Mouse (Mus musculus) mesoderm, embryonic 11.5 days (tissue): Measurements from ENCODE around the gene Prss53.
"Not testable (repeated sequence)": the region's sequence is repeated elsewhere in the genome, so short reads cannot be mapped to it uniquely, and the experiment has no call there.

Experiments used
- DNase-seq: peaks from one replicate; pipeline ENCODE4 v3.0.0-alpha.2; 2012; ENCODE audit warnings: low read depth, low spot score

Prss53 gene

GRCm38 (mm10) chr7:127875627-127876001, 15.2 kb downstream of the Prss53 start:
- DNase-seq = peak; percentile 97

- DNase-seq = no peak
Observed at GRCm38 (mm10) chr7:127874812-127875626, 15.8 kb downstream of the Prss53 start.

- DNase-seq = no peak
Observed at GRCm38 (mm10) chr7:127870136-127870821, 20.5 kb downstream of the Prss53 start.

- no peak for DNase-seq
Observed at GRCm38 (mm10) chr7:127869149-127869810, 21.5 kb downstream of the Prss53 start.

GRCm38 (mm10) chr7:127867641-127868040, 23.1 kb downstream of the Prss53 start:
- no peak for DNase-seq

GRCm38 (mm10) chr7:127866434-127866833, 24.3 kb downstream of the Prss53 start:
- DNase-seq = no peak

- DNase-seq = no peak
Observed at GRCm38 (mm10) chr7:127858258-127858657, 32.5 kb downstream of the Prss53 start.

- no peak for DNase-seq
Observed at GRCm38 (mm10) chr7:127850906-127851305, 39.9 kb downstream of the Prss53 start.

- DNase-seq = no peak
Observed at GRCm38 (mm10) chr7:127849973-127850875, 40.5 kb downstream of the Prss53 start.

GRCm38 (mm10) chr7:127842001-127842718, 48.6 kb downstream of the Prss53 start:
- DNase-seq = peak; percentile 67

GRCm38 (mm10) chr7:127841340-127842000, 49.3 kb downstream of the Prss53 start:
- peak; percentile 91 for DNase-seq

GRCm38 (mm10) chr7:127840886-127841285, 49.9 kb downstream of the Prss53 start:
- no peak for DNase-seq

- not testable (repeated sequence) for DNase-seq
Observed at GRCm38 (mm10) chr7:127840031-127840430, 50.7 kb downstream of the Prss53 start.

GRCm38 (mm10) chr7:127837878-127838277, 52.9 kb downstream of the Prss53 start:
- not testable (repeated sequence) for DNase-seq

- no peak for DNase-seq
Observed at GRCm38 (mm10) chr7:127837473-127837872, 53.3 kb downstream of the Prss53 start.
